Mouse (Mus musculus) intestine, postnatal 0 days (tissue): ENCODE data around the gene Gm15114. TPM values are rescaled to one million over a fixed set of nuclear protein-coding genes. Genes with fewer than 3 reads are reported as not detected.
"Not testable (repeated sequence)": the region's sequence is repeated elsewhere in the genome, so short reads cannot be mapped to it uniquely, and the experiment has no call there.

ENCODE experiments used
- ATAC-seq: fragments of 200-750 bp; cut with Nextera tagmentation; 2 replicates; pipeline ENCODE4 v1.8.0; 2017; ENCODE audit warnings: mild to moderate bottlenecking, moderate TSS enrichment, moderate library complexity
- H3K27ac ChIP-seq: fragments of 300-500 bp; sonication (generic); 2 replicates; pipeline ENCODE4 v1.5.1; 2014; ENCODE audit warnings: mild to moderate bottlenecking, low read depth, low read length, moderate library complexity
- H3K27me3 ChIP-seq: fragments of 300-500 bp; sonication (generic); replicated peaks from 2 replicates; pipeline ENCODE4 v1.6.1; 2014; ENCODE audit warnings: low read length, mixed read lengths; ENCODE audit not compliant: control insufficient read depth, insufficient read depth
- H3K36me3 ChIP-seq: fragments of 300-500 bp; sonication (generic); 2 replicates; pipeline ENCODE4 v1.6.1; 2014; ENCODE audit warnings: mild to moderate bottlenecking, moderate library complexity; ENCODE audit not compliant: control insufficient read depth, insufficient read depth
- H3K4me1 ChIP-seq: fragments of 300-500 bp; sonication (generic); replicated peaks from 2 replicates; pipeline ENCODE4 v1.6.1; 2014; ENCODE audit warnings: antibody characterized with exemption, low read length, mixed read lengths; ENCODE audit not compliant: control insufficient read depth, insufficient read depth
- H3K4me2 ChIP-seq: fragments of 300-500 bp; sonication (generic); replicated peaks from 2 replicates; pipeline ENCODE4 v1.6.1; 2014; ENCODE audit warnings: low read depth, mild to moderate bottlenecking, moderate library complexity
- H3K4me3 ChIP-seq: fragments of 300-500 bp; sonication (generic); 2 replicates; pipeline ENCODE4 v1.5.1; 2014; ENCODE audit warnings: low read depth, low read length
- H3K9ac ChIP-seq: fragments of 300-500 bp; sonication (generic); 2 replicates; pipeline ENCODE4 v1.6.1; 2014; ENCODE audit warnings: mild to moderate bottlenecking, low read depth, low read length
- H3K9me3 ChIP-seq: fragments of 300-500 bp; sonication (generic); 2 replicates; pipeline ENCODE4 v1.6.1; 2016; ENCODE audit warnings: mixed run types; ENCODE audit not compliant: control insufficient read depth
- WGBS: fragments of 180-500 bp; shearing (Covaris S2); extraction: QIAGEN DNeasy Blood & Tissue Kit; methylation state at CpG from one replicate; pipeline ENCODE4 v1.1.7; 2014; 5-methylcytosine and 5-hydroxymethylcytosine counted together
- polyA plus RNA-seq: library from polyadenylated mRNA; unstranded; fragments of >200 nt; fragmentation: Nextera tagmentation; extraction: Ambion mirVana; gene quantifications from 2 replicates; pipeline ENCODE4 v1.2.1, GENCODE M21; 2015

Gm15114 gene
- not detected in 2 replicates for polyA plus RNA-seq

- H3K4me3 ChIP-seq, ATAC-seq, H3K27me3 ChIP-seq, H3K27ac ChIP-seq, H3K36me3 ChIP-seq, H3K9ac ChIP-seq, H3K4me2 ChIP-seq, H3K9me3 ChIP-seq, H3K4me1 ChIP-seq: not testable (repeated sequence)
- no CpG with 5 or more reads among the region's 1 CpGs for WGBS
Observed at GRCm38 (mm10) chrX:148488649-148489048, at the start of gene Gm15114. Gene Gm15114 (plus strand): TSS chrX:148488949.

Other genes starting within 250 kb of the Gm15114 start
- not detected in 2 replicates for gene Gm8334, start 126.2 kb downstream of the Gm15114 start, polyA plus RNA-seq
- not detected in 2 replicates for gene Gm15127, start 174.6 kb downstream of the Gm15114 start, polyA plus RNA-seq